Mouse (Mus musculus) liver, embryonic 15.5 days (tissue): Measurements from ENCODE around the gene Spsb1. TPM values are rescaled to one million over a fixed set of nuclear protein-coding genes. Genes with fewer than 3 reads are reported as not detected.

ENCODE experiments used
- ATAC-seq: fragments of 200-750 bp; cut with Nextera tagmentation; 2 replicates; pipeline ENCODE4 v1.8.0; 2017; ENCODE audit warnings: moderate number of reproducible peaks, mild to moderate bottlenecking, moderate library complexity; ENCODE audit not compliant: insufficient read depth
- H3K27ac ChIP-seq: fragments of 300-500 bp; sonication (generic); replicated peaks from 2 replicates; pipeline ENCODE4 v1.5.1; 2015; ENCODE audit warnings: mild to moderate bottlenecking, inconsistent platforms
- H3K27me3 ChIP-seq: fragments of 300-500 bp; sonication (generic); 2 replicates; pipeline ENCODE4 v1.6.1; 2015; ENCODE audit warnings: mild to moderate bottlenecking, inconsistent platforms
- H3K36me3 ChIP-seq: fragments of 300-500 bp; sonication (generic); replicated peaks from 2 replicates; pipeline ENCODE4 v1.6.1; 2015; ENCODE audit warnings: moderate library complexity, mild to moderate bottlenecking, inconsistent platforms
- H3K4me1 ChIP-seq: fragments of 300-500 bp; sonication (generic); replicated peaks from 2 replicates; pipeline ENCODE4 v1.6.1; 2015; ENCODE audit warnings: inconsistent platforms
- H3K4me2 ChIP-seq: fragments of 300-500 bp; sonication (generic); 2 replicates; pipeline ENCODE4 v1.6.1; 2015; ENCODE audit warnings: moderate library complexity, mild to moderate bottlenecking, inconsistent platforms
- H3K4me3 ChIP-seq: fragments of 300-500 bp; sonication (generic); replicated peaks from 2 replicates; pipeline ENCODE4 v1.5.1; 2015; ENCODE audit warnings: mild to moderate bottlenecking, inconsistent platforms
- H3K9ac ChIP-seq: fragments of 300-500 bp; sonication (generic); 2 replicates; pipeline ENCODE4 v1.6.1; 2015; ENCODE audit warnings: moderate library complexity, mild to moderate bottlenecking, inconsistent platforms
- H3K9me3 ChIP-seq: fragments of 300-500 bp; sonication (generic); replicated peaks from 2 replicates; pipeline ENCODE4 v1.6.1; 2016; ENCODE audit warnings: inconsistent platforms
- WGBS: fragments of 180-500 bp; shearing (Covaris S2); methylation state at CpG from one replicate; pipeline ENCODE4 v1.1.7; 2015; ENCODE audit warnings: mixed read lengths; ENCODE audit not compliant: insufficient replicate concordance; 5-methylcytosine and 5-hydroxymethylcytosine counted together
- polyA plus RNA-seq: library from polyadenylated mRNA; unstranded; fragments of >200 nt; fragmentation: Nextera tagmentation; extraction: Ambion mirVana; gene quantifications from 2 replicates; pipeline ENCODE4 v1.2.1, GENCODE M21; 2015

Spsb1 gene
- polyA plus RNA-seq, 1 experiment from 2014 or later, result 0.61 TPM

DNA sequence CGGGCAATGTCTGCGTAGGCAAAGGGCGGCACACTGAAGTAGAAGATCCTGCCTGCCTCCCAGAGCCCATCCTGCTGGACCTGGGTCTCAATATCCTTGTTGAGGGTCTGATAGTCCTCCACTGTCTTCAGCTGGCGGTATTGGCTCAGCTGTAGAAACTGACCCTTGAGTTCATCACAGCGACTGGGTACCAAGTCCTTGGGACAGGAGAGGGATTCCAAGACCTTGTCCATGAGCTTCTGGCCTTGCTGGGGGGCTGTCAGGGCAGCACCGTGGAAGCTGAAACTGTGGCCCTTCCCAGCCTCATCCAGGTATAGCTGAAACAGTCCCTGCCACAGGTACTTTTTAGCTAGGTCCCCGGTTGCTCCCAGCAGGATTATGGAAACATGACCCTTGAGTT lies 41.1 kb upstream of the Spsb1 start:
- 76% methylated on average over 7 of the region's 7 CpGs for WGBS
- ATAC-seq, result no peak
- Histone ChIP-seq H3K9me3 (no peaks in the 10 kb centered on the region), H3K4me2 (no peak overlapping the region), H3K9ac (no peak overlapping the region), H3K4me1 (peaks cover 60% of the 10 kb centered on the region), H3K36me3 (peaks cover 31% of the 10 kb centered on the region), H3K27ac (no peak overlapping the region), H3K4me3 (no peak overlapping the region), H3K27me3 (no peaks in the 10 kb centered on the region)

DNA sequence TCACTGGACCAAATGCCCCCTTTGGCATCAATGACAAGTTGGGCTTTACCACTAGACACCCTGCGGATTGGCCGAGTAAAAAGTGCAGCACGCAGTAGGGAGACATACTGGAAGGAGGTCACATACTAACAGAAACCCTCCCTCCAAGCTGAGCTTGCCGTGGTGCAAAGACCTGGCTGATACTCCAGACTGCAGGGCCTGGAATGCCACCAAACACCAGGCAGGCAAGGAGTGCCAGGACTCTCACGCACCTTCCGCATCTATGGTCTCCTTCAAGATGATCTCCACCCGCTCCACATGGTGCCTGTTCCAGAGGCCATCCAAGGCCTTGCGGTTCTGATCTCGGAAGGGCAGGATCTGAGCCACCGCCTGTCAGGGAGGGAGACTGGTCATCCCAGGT lies 39.4 kb upstream of the Spsb1 start:
- peaks cover 59% of the 10 kb centered on the region for H3K4me1 ChIP-seq
- no peak for ATAC-seq
- H3K4me3 ChIP-seq, result no peak overlapping the region
- H3K36me3 ChIP-seq, result peaks cover 31% of the 10 kb centered on the region
- H3K27me3 ChIP-seq, result no peaks in the 10 kb centered on the region
- H3K9me3 ChIP-seq, result no peaks in the 10 kb centered on the region
- no peak overlapping the region for H3K9ac ChIP-seq
- H3K4me2 ChIP-seq, result no peak overlapping the region
- 81% methylated on average over 10 of the region's 10 CpGs for WGBS
- no peak overlapping the region for H3K27ac ChIP-seq

DNA sequence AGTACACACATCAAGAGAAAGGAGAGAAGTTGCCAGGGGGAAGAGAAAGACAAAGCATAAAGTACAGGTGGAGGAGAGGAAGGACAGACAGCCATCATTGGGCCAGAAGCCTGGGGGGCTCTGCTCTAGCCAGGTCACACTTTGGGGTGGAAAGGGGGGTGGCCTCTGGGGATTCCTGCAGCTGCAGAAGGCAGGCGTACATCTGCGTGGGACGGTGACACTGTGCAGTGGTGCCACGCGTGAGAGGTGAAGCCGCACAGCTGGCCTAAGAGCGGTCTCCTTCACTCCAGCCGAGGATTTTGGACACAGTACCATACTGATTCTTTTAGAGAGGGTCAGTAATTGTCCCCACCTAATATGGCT lies 37.8 kb upstream of the Spsb1 start:
- no peak for ATAC-seq
- Histone ChIP-seq H3K27me3 (no peaks in the 10 kb centered on the region), H3K36me3 (peaks cover 27% of the 10 kb centered on the region), H3K27ac (no peak overlapping the region), H3K9me3 (no peaks in the 10 kb centered on the region), H3K9ac (no peak overlapping the region), H3K4me3 (no peak overlapping the region), H3K4me2 (no peak overlapping the region), H3K4me1 (peaks cover 55% of the 10 kb centered on the region)
- WGBS, result 93% methylated on average over 8 of the region's 8 CpGs

DNA sequence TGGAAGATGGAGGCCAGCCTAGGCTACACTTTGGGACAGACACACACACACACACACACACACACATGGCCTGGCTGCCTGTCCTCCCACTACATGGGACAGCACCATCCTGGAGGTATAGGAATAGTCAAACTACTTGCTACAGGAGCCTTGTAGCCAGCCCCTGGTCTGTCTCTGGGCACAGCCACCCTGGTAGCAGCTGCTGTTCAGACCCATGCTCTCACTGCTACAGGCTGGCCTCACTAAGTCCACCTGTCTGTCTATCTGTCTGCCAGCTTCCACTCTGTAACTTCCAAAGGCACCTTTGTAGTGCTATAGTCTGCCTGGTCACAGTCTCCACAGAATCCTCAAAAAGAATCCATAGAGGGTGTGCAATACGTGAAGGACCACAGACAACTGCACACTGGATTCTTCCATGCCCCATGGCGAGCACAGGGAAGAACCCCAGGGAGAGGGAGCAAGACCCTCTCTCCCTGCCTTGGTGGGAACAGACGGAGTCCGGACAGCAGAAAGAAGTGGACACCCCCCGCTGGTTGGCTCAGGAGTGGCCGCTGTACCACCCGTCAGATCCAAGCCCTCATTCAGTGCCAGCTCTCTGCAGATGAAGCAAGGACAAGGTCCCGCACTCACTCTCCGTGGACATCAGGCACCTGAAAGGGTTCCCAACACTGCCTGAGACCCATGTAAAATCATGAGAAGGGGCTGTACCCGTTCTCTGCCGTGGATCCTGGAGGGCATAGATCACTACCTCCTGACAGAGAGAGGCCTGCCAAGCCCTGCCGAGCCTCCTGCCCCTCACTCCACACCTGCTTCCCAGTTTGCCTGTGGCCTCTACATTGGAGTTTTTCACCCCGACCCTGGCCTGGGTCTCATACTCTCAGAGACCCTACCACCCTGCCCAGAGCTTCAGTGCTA lies 37.2 kb upstream of the Spsb1 start:
- no peak for ATAC-seq
- no peak overlapping the region for H3K9ac ChIP-seq
- peaks cover 48% of the 10 kb centered on the region for H3K4me1 ChIP-seq
- WGBS, result 75% methylated on average over 13 of the region's 13 CpGs
- no peak overlapping the region for H3K27ac ChIP-seq
- H3K9me3 ChIP-seq, result no peaks in the 10 kb centered on the region
- no peaks in the 10 kb centered on the region for H3K27me3 ChIP-seq
- peaks cover 29% of the 10 kb centered on the region for H3K36me3 ChIP-seq
- no peak overlapping the region for H3K4me3 ChIP-seq
- H3K4me2 ChIP-seq, result no peak overlapping the region

DNA sequence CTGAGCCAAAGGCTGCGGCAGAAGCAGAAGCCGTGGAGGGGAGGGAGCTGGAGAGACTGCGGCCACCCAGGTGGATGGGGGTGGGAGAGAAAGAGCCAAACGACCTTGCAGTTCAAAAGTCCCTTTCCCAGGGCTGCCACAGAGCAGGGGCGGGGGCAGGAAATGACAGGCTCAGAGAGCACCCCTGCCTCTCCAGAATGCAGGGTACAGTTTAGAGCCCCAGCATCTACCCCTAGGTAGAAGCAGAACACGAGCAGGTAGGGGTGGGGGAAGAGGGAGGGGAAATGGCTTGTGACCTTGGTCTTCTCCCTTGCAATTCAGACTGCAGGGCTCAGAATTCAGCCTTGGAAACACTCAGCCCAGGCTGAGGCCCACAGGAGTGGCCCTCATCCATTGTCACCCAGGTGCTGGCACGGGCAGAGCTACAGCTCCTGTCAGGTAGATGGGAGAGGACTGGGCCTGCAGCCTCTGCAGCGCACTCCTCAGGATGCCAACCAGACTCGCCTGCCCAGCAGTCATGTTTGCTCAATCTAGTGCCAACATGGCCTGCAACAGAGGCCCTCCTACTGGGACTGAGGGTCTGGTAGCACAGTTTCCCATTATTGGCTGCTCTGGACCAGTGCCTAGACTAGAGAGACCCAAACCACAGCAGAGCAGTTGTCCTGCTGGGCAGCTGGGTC lies 36.3 kb upstream of the Spsb1 start:
- H3K4me1 ChIP-seq, result peaks cover 46% of the 10 kb centered on the region
- H3K9ac ChIP-seq, result no peak overlapping the region
- peaks cover 34% of the 10 kb centered on the region for H3K36me3 ChIP-seq
- 38% methylated on average over 9 of the region's 9 CpGs for WGBS
- H3K4me2 ChIP-seq, result peak overlapping the region; percentile 28; the same call in 1 of the 2 replicates
- ATAC-seq, result peak; percentile 17
- H3K27me3 ChIP-seq, result no peaks in the 10 kb centered on the region
- H3K27ac ChIP-seq, result peak overlapping the region; percentile 78
- no peaks in the 10 kb centered on the region for H3K9me3 ChIP-seq
- no peak overlapping the region for H3K4me3 ChIP-seq

DNA sequence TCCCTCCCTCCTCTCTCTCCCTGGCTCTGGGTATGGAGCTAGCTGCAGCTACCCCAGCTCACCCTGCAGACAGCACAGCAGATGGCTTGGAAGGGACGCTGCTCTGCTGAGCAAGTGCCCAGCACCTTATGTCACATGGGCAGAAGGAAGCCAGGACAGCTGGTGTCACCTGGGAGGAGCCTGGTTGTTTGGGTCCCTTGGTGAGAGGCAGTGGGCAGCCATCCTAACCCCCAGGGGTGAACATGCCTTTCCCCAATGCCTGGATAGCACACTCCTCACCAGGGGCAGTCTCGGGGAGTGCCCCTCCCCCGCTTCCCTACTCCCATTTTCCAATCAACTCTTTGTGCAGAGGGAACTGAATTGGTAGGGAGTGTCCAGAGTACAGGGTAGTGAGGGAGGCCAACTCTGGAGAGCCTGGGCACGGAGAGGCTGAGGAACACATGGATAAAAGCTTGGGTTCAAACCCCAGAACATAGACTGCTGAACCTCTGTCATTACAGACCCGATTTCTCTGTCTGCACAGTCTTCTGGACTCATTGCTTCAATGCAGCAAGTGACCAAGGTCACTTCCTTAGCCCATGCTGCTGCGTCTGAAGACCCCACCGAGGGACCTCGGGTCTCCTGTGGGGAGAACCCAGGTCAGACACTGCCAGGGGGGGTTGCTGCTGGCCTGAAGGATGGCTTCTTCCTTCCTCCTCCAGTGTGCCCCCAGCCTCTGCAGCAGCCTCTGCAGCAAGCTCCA lies 35.5 kb upstream of the Spsb1 start:
- WGBS, result 21% methylated on average over 8 of the region's 8 CpGs
- H3K9me3 ChIP-seq, result no peaks in the 10 kb centered on the region
- peaks cover 43% of the 10 kb centered on the region for H3K4me1 ChIP-seq
- peak overlapping the region; percentile 28 for H3K4me2 ChIP-seq
- peak overlapping the region; percentile 78 for H3K27ac ChIP-seq
- H3K9ac ChIP-seq, result no peak overlapping the region
- H3K4me3 ChIP-seq, result no peak overlapping the region
- H3K27me3 ChIP-seq, result no peaks in the 10 kb centered on the region
- ATAC-seq, result peak; percentile 9; the same call in 1 of the 2 replicates
- H3K36me3 ChIP-seq, result peaks cover 32% of the 10 kb centered on the region; the same call in 1 of the 2 replicates

DNA sequence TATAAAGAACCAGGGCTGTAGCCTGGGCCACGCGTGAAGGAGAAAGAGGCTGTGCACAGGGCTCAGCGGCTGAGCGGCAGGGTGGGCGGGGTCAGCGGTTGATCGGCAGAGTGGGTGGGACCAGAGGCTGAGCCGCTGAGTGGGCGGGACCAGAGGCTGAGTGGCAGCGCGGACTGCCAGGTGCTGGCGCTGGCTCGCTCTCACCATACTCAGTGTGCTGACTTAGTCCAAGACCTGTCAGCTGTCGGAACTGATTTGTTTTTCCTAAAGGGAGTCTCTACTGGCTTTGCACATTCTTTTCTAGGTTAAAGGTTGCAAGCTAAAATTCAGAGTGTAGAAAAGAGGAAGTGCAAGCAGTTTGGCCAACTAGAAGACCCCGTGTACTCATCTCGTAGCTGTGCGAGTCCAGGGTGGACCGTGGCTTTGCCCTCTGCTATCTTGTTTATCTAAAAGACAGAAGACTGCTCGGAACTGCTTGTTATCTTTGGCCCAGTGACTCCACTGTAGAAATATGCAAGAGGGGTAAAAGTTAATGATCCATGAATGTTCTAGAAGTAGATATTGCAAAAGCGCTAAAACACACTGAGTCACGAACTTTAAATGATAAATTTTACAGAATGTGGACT lies 34.2 kb upstream of the Spsb1 start:
- peaks cover 38% of the 10 kb centered on the region; the same call in 1 of the 2 replicates for H3K36me3 ChIP-seq
- H3K27me3 ChIP-seq, result no peaks in the 10 kb centered on the region
- H3K9ac ChIP-seq, result no peak overlapping the region; the same call in 1 of the 2 replicates
- peak; percentile 80 for ATAC-seq
- peaks cover 43% of the 10 kb centered on the region for H3K4me1 ChIP-seq
- peak overlapping the region; percentile 67 for H3K27ac ChIP-seq
- WGBS, result 2% methylated on average over 21 of the region's 21 CpGs
- H3K4me2 ChIP-seq, result peak overlapping the region; percentile 63
- H3K9me3 ChIP-seq, result no peaks in the 10 kb centered on the region
- peak overlapping the region; percentile 30 for H3K4me3 ChIP-seq

DNA sequence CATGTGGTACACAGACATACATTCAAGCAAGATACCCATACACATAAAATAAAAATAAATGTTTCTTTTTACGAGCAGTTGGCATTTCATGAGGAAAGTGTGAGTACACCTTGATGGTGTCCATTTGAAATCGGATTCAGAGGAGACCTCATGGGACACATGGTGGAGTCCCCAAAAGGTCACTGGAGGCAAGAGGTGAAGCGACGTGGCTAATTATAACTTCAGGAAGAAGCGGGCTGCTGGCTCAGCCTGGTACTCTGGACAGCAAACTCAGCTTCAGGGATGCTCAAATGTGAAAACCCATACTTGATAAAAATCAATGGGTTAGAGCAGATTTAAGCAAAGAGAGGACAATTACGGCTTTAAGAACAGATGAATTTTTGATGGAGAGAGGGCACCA lies 33.5 kb upstream of the Spsb1 start:
- no peaks in the 10 kb centered on the region for H3K9me3 ChIP-seq
- H3K27ac ChIP-seq, result peak overlapping the region; percentile 67
- no peak for ATAC-seq
- 74% methylated on average over 6 of the region's 6 CpGs for WGBS
- peaks cover 37% of the 10 kb centered on the region; the same call in 1 of the 2 replicates for H3K36me3 ChIP-seq
- H3K9ac ChIP-seq, result no peak overlapping the region
- no peak overlapping the region; the same call in 1 of the 2 replicates for H3K4me3 ChIP-seq
- H3K4me1 ChIP-seq, result peaks cover 38% of the 10 kb centered on the region
- H3K27me3 ChIP-seq, result no peaks in the 10 kb centered on the region
- peak overlapping the region; percentile 63 for H3K4me2 ChIP-seq

DNA sequence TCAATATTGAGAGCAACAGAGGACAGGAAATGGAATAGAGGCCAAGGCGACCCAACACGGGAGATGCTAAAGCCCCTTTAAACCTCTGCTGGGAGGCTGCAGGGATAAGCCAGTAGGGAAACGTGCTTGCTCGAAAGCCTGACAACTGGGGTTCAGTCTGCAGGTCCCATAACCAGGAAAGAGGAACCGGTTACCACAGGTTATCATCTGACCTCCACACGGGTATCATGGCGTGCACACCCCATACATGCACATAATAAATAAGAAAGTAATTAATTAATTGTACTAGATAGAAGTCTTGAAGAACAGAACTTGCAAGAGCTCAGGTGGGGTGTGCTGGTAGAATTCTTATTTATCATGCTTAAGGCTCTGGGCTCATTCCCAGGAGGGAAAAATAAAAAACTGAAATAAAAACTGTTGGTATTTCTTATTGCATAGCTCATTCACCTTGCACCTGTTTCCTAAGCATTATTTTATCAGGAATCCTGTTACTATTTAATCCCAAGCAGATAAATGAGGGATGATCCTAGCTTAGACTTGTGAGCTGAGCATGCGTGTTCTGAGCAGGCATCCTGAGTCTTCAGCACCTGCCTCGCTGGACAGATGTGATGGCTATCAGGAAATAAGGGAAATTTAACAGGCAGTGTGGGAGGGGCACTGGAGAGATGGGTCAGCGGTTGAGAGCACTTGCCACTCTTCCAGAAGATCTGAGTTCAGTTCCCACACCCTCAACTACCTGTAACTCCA lies 32.0 kb upstream of the Spsb1 start:
- Histone ChIP-seq H3K4me3 (no peak overlapping the region), H3K4me1 (peaks cover 39% of the 10 kb centered on the region), H3K4me2 (no peak overlapping the region), H3K36me3 (peaks cover 32% of the 10 kb centered on the region; the same call in 1 of the 2 replicates), H3K27ac (no peak overlapping the region), H3K27me3 (no peaks in the 10 kb centered on the region), H3K9me3 (no peaks in the 10 kb centered on the region), H3K9ac (no peak overlapping the region)
- ATAC-seq, result no peak
- 64% methylated on average over 10 of the region's 10 CpGs for WGBS

DNA sequence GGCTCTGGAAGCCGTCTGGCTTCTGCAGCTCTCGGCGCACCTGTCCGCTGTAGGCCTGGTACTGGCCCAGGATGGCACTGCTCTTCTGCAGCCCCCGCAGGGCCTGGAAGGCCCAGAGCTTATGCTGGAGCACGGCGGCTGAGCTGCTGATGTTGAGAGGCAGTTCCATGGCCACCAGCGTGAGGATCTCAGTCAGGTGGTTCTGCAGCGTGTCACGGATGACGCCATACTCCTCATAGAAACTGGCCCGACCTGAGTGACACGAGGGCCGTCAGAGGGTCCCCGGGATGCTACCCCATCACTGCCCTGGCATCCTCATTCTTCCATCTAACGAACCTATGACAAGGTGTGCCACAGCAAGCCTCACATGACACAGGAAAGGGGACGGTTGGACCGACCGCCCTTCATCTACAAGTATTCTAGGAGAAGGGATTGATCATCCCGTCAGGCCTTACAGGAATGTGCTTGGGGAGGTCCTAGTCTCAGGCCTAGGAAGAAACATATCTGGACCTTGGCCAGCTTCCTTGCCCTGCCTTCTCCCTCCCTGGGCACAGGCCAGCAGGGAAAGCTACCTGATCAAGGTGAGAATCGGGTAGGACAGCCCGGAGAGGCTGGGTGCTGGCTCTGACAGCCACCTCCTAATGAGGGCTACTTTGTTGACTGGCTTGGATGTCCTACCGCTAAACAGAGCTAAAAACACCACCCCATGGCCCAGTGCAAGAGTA lies 29.2 kb upstream of the Spsb1 start:
- 84% methylated on average over 23 of the region's 23 CpGs for WGBS
- H3K36me3 ChIP-seq, result peaks cover 44% of the 10 kb centered on the region
- no peak overlapping the region for H3K9ac ChIP-seq
- H3K4me1 ChIP-seq, result peaks cover 18% of the 10 kb centered on the region
- no peaks in the 10 kb centered on the region for H3K27me3 ChIP-seq
- no peak for ATAC-seq
- H3K9me3 ChIP-seq, result no peaks in the 10 kb centered on the region
- H3K4me2 ChIP-seq, result no peak overlapping the region
- H3K4me3 ChIP-seq, result no peak overlapping the region
- H3K27ac ChIP-seq, result no peak overlapping the region
